Mouse (Mus musculus) lung, postnatal 36 days (tissue): ENCODE results near the gene Lrba.
A peak's percentile ranks its signal among the peaks of the same experiment; 100 is the strongest.

Source experiments
- DNase-seq: peaks from one replicate; pipeline ENCODE4 v3.0.0; 2022; ENCODE audit warnings: mixed read lengths

The Lrba gene

GRCm38 (mm10) chr3:86224564-86225421, at the start of gene Lrba:
Gene Lrba (plus strand): TSS chr3:86224680.
- DNase-seq, result peak; percentile 87

GRCm38 (mm10) chr3:86179714-86180113, 44.8 kb upstream of the Lrba start:
- DNase-seq, result no peak

- no peak for DNase-seq
These were observed 43.4 kb upstream of the Lrba start for GRCm38 (mm10) chr3:86181107-86181506.

GRCm38 (mm10) chr3:86184546-86184945, 39.9 kb upstream of the Lrba start:
- DNase-seq, result no peak

- DNase-seq, result peak; percentile 19
These were observed 36.6 kb upstream of the Lrba start for GRCm38 (mm10) chr3:86187736-86188389.

GRCm38 (mm10) chr3:86195981-86196380, 28.5 kb upstream of the Lrba start:
- no peak for DNase-seq

- DNase-seq, result no peak
These were observed 28.0 kb upstream of the Lrba start for GRCm38 (mm10) chr3:86196471-86196870.

- no peak for DNase-seq
These were observed 22.8 kb upstream of the Lrba start for GRCm38 (mm10) chr3:86201645-86202175.

GRCm38 (mm10) chr3:86202449-86202848, 22.0 kb upstream of the Lrba start:
- no peak for DNase-seq

- DNase-seq, result no peak
These were observed 19.7 kb upstream of the Lrba start for GRCm38 (mm10) chr3:86204608-86205358.

GRCm38 (mm10) chr3:86206556-86206955, 17.9 kb upstream of the Lrba start:
- no peak for DNase-seq

- DNase-seq, result no peak
These were observed 14.1 kb upstream of the Lrba start for GRCm38 (mm10) chr3:86210267-86210939.

- DNase-seq, result no peak
These were observed 13.5 kb upstream of the Lrba start for GRCm38 (mm10) chr3:86210959-86211358.

- no peak for DNase-seq
These were observed 10.2 kb upstream of the Lrba start for GRCm38 (mm10) chr3:86214248-86214647.

GRCm38 (mm10) chr3:86223634-86224313, 706 bp upstream of the Lrba start:
- peak; percentile 87 for DNase-seq

GRCm38 (mm10) chr3:86224314-86224563, 241 bp upstream of the Lrba start:
- no peak for DNase-seq

GRCm38 (mm10) chr3:86231532-86232086, 7.1 kb downstream of the Lrba start:
- DNase-seq, result no peak

- no peak for DNase-seq
These were observed 22.7 kb downstream of the Lrba start for GRCm38 (mm10) chr3:86247193-86247592.

- no peak for DNase-seq
These were observed 26.7 kb downstream of the Lrba start for GRCm38 (mm10) chr3:86251212-86251611.

- no peak for DNase-seq
These were observed 28.1 kb downstream of the Lrba start for GRCm38 (mm10) chr3:86252588-86252987.

GRCm38 (mm10) chr3:86253071-86253470, 28.6 kb downstream of the Lrba start:
- DNase-seq, result peak; percentile 63

GRCm38 (mm10) chr3:86253791-86254190, 29.3 kb downstream of the Lrba start:
- no peak for DNase-seq
